Mouse (Mus musculus) urinary bladder, postnatal 14 days (tissue): ENCODE measurements around the gene Spdye4b.
"Not testable (repeated sequence)": the region's sequence is repeated elsewhere in the genome, so short reads cannot be mapped to it uniquely, and the experiment has no call there.

ENCODE experiments used
- DNase-seq: peaks from one replicate; pipeline ENCODE4 v3.0.0; 2021; ENCODE audit warnings: low spot score

The Spdye4b gene

DNA sequence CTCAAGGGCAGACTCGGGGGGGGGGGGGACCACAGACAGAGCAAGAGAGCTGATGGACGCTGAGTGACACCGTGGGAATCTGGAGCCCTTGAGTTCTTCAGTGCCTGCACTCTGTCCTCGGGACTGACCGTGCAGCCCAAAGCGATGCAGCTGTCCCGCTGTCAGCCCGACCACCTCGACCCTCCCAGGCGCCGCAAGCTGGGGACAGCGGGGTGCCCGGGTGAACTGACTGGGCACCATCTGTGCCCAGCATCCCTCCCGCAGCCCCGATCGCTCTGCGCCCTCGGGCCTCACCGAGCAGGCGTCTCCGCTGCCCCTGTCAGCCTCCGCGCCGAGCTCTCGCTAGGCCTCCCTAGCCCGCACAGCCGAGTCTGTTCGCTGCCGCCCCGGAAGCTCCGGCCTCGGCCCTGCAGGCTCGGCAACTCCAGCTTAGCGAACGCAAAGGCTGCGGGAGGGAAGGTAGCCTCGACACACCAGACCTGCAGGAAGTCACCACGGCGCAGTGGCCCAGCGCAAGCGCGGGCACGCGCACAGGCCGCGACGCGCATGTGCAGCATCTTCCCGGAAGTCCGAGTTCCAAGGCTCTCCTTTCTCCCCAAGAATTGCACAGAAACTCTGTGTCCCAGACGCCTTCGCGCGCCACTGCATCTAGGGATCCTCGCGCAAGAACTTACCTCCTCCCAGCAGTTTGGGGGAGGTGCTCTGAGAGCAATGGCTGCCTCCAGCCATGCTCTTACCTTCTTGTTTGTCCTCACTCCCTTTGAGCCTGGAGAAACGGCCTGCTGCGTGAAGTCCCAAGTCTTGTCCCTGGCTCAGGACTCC is at the start of gene Spdye4b, which contains the start of gene Rbak:
Gene Spdye4b (plus strand): TSS at position 763 of the 822 bp plus-strand sequence.
Gene Rbak (minus strand): TSS at position 521 of the 822 bp plus-strand sequence.
- peak; percentile 93 for DNase-seq

DNA sequence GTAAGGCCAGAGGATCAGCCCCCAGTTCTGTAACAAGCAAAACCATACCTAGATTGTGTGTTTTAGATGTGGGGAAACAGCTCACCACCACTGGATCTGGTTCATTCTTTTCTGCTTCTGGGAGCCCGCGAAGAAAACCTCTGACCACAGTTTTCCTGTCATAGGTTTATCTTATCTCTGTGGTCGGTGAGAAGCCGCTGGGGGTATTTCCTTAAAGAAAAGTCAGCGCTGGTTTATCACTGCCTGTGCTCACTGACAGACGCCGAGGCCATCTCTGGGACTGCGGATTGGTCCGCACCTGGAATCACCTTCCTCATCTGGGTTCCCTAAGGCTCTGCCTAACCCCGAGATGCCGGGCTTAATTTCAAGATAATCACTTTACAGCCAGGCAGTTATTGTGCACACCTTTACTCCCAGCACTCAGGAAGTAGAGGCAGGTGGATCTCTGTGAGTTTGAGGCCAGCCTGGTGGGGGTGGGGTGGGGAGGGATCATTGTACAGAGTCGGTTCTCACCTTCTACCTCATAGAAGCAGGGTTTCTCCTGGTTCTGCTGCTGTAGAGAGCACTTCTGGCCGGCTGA is 47.8 kb upstream of the Spdye4b start:
- no peak for DNase-seq

DNA sequence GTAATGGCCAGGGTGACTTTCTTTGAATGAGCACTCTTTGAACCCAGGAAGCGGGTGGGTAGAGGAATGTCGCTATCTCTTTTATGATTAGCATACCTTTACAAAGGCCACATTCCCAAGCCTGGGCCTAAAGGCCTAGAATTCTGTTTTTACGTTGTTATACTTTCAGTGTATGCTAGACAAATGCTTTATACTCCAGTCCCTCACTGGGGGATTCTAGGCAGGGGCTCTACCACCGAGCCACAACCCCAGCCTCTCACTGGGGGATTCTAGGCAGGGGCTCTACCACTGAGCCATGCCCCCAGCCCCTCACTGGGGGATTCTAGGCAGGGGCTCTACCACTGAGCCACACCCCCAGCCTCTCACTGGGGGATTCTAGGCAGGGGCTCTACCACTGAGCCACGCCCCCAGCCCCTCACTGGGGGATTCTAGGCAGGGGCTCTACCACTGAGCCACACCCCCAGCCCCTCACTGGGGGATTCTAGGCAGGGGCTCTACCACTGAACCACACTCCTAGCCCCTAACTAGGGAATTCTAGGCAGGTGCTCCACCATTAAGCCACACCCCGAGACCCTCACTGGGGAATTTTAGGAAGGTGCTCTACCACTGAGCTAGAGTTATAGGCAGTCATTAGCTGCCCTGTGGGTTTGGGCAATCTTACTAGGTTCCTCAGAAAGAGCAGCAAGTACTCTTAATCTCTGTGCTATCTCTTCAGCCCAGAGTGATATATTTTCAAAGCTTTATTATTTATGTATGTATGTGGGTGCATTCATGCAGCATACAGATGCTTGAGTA is 46.4 kb upstream of the Spdye4b start:
- DNase-seq = not testable (repeated sequence)

DNA sequence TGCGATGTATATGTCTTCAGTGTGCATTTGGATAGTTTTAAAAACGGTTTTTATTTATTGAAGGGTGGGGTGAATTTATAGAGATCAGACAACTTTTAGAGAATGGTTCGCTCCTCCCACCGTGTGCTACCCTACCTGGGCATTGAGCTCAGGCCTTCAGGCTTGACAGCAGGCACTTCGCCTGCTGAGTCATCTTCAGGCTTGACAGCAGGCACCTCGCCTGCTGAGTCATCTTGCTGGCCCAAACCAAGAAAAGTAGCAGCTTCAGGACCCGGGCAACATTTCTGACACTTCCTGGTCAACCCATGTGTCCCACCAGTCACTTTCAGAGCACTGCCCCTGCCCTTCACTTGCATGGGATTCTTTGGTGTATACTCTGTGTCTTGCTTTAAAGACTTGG is 45.8 kb upstream of the Spdye4b start:
- DNase-seq = no peak

DNA sequence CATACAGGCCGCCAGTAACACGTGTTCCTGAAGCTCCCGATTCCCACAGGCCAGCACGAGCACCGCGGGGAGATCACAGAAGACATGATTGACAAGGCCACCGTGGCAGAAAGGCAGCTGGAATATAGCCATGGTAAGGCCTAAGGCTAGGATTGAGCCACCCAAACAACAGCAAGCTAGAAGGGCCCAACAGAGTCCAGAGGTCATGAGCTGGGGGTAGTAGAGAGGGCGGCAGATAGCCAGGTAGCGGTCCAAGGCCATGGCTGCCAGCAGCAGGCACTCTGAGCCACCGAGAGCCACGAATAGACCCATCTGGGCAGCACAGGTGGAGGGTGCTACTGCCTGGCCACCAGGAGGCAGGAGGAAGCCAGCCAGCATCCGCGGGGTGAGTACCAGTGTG is 43.2 kb upstream of the Spdye4b start:
- DNase-seq = no peak

DNA sequence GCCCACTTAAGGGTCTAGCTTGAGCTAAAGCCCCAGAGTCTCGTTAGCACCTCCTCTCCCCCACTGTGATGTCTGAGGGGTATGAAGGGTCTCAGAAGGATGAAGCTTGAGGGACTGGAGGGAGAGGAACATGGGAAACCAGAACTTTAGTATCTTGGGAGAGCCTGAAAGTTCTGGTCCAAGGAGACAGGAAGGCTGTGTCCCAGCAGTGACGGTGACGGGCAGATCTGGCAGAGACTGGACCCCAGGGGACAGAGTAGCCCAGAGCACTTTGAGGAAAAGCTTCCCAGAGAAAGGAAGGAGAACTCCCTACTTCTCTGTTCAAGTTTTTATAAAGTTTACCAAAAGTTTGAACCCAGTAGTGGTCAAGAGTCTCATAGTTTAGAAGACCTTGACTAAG is 33.3 kb upstream of the Spdye4b start, which contains the start of gene Olfr718-ps1:
Gene Olfr718-ps1 (minus strand): TSS at position 101 of the 400 bp plus-strand sequence.
- DNase-seq = no peak

DNA sequence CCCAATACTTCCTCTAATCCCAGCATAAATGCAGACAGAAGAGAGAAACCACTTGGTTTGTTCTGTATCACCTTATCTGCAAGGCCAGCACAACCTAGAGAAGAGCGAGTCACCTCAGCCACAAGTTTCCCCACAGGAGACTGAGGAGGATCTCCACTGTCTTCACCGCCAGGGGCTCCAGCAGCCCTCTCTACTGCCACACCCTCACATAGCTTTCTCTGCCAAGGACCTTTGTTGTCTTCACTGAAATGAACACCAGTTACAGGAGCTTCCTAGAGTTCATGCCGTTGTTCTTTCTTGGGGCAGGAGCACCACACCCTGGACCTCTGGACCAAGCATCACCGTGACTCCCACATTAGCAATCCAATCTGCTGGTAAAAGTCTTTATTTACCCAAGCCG is 32.2 kb upstream of the Spdye4b start:
- DNase-seq = no peak

DNA sequence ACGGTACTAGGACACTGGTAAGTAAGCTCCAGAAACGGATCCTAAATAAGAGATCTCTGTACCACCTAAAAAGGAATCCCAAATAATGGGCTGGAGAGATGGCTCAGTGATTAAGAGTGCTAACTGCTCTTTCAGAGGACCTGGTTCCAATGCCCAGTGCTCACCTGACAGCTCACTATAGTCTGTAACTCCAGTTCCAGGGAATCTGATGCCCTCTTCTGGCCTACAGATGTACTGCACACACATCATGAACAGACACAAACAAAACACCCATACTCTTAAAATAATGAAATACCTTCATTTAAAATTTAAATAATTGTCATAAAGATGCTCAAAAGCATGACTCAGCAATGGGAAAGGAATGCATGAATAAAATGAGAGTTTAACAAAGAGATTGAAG is 31.3 kb upstream of the Spdye4b start:
- DNase-seq = no peak

DNA sequence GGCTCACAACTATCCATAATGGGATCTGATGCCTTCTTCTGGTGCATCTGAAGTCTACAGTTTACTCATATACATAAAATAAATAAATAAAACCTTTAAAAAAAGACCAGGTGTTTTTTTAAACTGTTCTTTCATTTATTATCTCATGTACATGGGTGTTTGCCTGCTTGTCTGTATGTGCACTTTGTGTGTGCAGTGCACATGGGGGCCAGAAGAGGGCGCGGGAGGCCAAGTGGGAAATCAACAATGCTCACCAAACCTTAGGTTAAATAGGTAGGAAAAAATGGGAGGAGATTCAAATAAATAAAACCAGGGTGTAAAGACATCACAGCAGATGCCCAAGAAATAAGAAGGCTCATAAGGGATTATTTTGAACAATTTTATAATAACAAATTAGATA is 30.8 kb upstream of the Spdye4b start:
- no peak for DNase-seq

DNA sequence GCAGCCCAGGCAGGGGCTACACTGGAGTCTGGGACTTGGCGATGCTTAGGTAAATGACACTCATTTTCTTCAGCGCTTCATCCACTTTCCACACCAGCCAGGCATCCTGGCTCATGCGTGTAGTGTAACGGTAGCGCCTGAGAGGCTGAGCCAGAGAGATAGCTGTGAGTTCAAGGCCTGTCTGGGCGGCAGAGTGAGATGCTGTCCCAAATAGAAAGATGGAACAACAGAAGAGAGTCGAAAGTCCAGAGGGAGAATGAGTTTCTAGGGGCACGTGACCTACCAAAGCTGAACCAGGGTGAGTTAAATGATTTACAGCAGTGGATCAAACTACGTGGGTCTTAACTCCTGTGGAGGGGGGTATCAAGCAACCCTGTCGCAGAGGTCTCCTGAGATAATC is 27.1 kb upstream of the Spdye4b start:
- no peak for DNase-seq

DNA sequence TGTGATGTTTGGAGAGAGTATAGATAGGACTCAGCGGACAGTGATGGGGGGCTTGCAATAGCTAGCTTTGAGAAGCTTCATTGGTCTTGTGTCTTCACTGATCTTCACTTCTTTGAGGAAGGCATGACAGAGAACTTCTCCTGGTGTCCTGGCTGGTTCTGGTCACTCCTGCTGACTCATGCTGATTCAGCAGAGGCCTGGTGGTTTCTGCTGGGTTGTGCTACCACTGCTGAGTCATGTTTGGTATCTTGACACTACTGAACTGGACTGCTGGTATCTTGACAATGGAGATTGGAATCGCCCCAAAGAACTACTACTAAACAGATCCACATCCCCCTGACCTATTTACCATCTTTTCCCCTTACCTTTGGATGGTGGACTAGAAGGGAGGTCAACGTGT is 25.3 kb upstream of the Spdye4b start:
- no peak for DNase-seq

DNA sequence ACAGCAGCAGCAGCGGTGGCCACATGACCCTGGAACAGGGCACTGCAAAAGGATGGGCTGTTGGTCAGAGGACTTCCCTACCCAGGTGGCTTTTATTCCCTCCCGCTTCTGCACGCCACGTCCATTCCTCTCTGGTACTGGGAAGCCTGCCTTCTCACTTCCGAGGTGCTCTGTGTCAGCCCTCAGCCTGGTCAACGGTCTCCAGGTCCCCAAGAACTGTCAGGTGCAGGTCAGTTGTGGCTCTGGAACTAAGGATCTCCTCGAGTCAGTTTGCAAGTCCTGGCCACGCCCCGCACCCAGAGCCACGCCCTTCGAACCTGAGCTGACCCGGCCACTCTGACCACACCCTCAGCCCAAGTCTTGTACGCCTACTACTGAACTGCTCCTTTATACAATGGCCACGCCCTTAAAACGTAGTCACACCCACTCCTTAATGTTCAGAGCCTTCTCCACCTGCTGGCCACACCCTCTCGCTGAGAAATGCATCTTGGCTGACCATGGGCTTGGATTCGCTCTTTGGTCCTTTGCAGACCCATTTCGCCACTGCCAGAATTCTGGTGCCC is 15.2 kb upstream of the Spdye4b start:
- peak; percentile 45 for DNase-seq

DNA sequence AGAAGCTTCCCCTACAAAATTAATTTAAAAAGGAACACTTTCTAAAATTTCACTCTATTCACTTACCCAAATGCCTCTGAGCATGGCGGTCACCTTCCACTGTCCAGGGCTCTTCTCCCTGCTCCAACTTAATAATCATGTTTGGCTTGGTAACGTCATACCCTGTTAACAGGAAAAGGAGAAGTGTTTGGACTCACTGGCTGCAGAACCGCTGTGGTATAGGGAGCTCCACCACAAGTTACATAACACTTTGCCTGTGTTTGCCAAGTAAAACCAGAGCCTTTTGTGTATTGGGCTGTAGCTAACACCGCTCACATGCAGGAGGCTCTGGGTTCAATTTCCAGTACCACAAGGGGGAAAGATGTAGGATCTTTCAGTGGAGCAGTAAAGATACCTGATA is 4.8 kb upstream of the Spdye4b start:
- DNase-seq = no peak

DNA sequence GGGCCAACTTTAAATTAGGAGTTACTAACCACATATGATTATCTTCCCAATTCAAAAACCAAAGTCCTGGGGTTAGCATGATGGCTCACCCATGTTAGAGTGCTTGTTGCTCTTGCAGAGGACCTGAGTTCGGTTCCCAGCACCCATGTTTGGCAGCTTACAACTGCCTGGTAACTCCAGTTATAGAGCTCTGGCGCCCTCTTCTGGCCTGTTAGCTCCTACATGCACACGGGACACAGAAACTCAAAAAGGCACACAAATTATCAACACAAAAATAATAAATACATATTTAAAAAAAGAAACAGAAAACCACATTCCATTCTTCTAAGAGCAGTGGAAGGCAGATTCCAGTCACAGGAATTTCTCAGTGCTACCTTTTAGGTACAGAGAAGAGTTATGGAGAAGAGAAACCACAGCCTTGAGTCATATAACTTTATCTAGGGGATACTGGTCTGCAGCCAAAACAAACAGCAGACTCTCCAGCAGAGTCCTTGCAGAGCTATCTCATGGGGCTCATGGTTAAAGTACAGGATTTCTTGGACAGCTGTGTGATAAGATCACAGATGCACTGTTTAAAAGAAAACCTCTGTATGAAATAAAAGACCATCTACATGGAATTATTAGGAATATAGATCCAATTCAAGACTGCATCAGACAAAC is 3.1 kb upstream of the Spdye4b start:
- no peak for DNase-seq

DNA sequence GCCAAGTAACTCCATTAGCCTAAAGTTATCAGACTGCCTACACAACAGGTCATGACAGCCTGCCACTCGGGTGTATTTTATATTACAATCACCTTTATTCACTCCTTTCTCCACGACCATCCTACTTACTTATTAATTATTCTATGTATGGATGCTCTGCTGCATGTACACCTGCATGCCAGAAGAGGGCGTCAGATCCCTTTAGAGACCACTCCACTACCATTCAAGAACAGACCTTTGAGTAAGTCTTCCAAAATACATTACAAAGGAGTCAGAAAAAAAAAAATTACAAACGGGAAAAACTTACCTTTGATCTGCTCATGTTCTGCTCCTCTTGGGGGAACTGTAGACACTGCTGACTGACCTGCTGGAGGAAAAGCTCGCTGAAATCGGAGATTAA is 1.6 kb upstream of the Spdye4b start:
- DNase-seq = no peak

DNA sequence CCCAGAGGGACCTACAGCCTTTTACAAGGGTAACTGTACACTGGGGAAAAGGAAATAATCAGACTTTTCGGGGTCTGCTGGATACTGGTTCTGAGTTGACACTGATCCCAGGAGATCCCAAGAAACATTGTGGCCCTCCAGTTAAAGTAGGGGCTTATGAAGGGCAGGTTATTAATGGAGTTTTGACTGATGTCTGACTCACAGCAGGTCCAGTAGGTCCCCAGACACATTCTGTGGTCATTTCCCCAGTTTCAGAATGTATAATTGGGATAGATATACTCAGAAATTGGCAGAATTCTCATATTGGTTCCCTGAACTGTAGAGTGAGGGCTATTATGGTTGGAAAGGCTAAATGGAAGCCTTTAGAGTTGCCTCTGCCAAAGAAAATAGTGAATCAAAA is 7.2 kb downstream of the Spdye4b start:
- DNase-seq = not testable (repeated sequence)

DNA sequence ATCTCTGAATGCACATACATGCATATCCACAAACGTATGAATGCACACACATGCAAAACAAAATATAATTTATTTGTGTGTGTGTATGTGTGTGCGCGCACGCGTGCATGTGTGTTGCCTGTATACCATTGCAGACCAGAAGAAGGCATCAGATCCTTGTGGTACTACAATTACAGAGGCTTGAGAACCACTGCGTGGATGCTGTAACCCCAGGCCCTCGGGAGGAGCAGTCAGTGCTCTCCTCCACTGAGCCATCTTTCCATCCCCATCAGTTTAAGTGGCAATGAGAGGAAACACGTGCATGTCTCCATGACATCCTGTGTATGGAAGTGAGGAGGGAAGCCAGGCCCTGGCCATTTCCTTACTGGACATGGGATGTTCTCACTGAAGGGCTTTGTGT is 12.0 kb downstream of the Spdye4b start:
- no peak for DNase-seq

DNA sequence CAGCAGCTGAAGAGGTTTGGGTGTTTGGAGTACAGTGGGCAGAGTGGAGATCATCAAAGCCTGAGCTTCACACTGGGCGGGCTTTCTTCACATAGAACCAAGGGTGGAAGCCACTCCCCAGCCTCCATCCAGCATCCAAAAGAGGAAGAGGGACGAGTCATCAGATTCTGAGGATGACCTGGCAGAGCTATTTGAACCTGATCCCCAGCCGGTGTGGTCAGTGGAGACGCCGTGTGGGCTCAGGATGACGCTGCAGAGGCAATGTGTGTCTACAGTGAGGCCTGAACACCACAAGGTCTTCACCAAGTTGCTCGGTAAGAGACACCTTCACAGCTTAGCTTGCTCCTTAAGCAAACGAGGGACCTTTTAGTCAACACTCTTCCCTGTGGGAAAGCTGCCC is 13.9 kb downstream of the Spdye4b start:
- DNase-seq = not testable (repeated sequence)

DNA sequence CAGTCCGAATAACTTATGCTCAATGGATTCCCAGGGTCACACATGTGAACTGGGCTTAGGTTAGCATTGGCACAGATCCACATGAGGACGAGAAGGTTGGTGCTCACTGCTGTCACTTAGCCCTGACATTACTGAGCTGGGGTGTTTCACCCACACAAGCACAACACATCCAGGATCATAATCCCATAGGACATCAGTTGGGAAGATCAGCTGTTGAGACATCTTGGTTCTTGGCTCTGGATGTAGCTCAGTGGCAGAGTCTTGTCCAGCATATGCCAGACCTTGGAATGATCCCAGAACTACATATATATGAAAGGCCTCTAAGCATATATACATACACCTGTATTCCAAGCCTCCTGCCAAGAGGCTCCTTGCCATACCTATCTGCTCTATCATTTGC is 14.3 kb downstream of the Spdye4b start:
- DNase-seq = no peak

DNA sequence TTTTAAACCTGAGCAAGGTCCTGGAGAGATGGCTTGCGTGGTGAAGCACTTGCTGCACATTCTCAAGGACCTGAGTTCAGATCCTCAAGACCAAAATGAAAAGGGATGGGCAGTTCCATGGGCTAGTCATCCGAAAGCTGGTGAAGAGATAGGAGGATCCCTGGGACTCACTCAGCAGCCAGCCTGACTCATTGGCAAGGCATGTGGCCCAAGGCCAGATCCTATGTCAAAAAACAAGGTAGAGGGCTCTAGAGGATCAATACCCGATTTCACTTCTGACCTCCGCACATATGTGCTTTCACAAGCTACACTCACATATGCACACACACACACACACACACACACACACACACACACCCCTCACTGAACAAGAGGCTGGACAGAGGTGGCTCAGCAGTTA is 15.7 kb downstream of the Spdye4b start:
- DNase-seq = no peak

DNA sequence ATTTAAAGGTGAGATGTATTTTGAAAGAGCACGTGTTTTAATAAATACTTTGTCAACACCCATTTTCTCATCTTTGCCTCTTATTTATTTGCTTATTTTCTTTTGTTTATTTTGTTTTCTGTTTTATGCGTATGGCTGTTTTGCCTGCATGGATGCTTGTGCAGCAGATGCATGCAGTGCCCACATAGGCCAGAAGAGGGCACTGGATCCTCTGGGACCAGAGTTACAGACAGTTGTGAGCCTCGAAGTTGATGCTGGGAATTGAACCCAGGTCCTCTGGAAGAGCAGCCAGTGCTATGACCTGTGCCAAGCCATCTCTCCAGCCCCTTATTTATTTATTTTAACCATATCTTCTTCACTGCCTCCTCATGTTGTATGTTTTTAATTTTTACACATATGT is 24.2 kb downstream of the Spdye4b start:
- DNase-seq = no peak

DNA sequence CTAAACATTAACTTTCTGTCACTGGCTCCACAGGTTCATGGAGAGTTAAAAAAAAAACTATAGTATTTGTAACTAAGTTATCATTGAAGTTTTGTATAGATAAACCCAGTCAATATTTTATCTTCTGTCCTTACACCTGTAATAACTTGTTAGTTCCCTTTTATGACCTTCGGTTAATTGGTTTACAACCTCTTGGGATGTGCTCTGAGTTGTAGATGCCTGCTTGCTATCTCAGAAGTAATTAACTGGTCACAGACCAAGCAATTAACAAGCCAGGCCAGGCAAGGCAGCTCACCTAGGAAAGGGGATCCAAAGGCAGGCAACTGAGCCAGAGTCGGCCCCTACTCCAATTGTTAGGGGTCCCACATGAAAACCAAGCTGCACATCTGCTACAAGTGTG is 33.0 kb downstream of the Spdye4b start:
- no peak for DNase-seq
